Mouse (Mus musculus) cerebellum, adult 2 months (tissue): ENCODE data around the gene Gm21858. TPM values are rescaled to one million over a fixed set of nuclear protein-coding genes. Genes with fewer than 3 reads are reported as not detected.
"Not testable (repeated sequence)": the region's sequence is repeated elsewhere in the genome, so short reads cannot be mapped to it uniquely, and the experiment has no call there.

ENCODE experiments used
- DNase-seq, 2 experiments: peaks; one replicate each; pipeline ENCODE4 v3.0.0; 2021
- H3K27ac ChIP-seq: fragments of 200-500 bp; 2 replicates; pipeline ENCODE4 v1.5.1; 2012; ENCODE audit warnings: low read length, control low read depth, inconsistent platforms; ENCODE audit not compliant: insufficient read depth
- H3K27me3 ChIP-seq: fragments of 200-500 bp; 2 replicates; pipeline ENCODE4 v1.6.1; 2012; ENCODE audit warnings: inconsistent platforms, mild to moderate bottlenecking, low read length, moderate library complexity; ENCODE audit not compliant: control insufficient read depth, insufficient read depth
- H3K4me1 ChIP-seq: fragments of 200-500 bp; 2 replicates; pipeline ENCODE4 v1.6.1; 2011; ENCODE audit warnings: low read length; ENCODE audit not compliant: control insufficient read depth, insufficient read depth
- H3K4me3 ChIP-seq: fragments of 200-500 bp; replicated peaks from 2 replicates; pipeline ENCODE3; 2011; ENCODE audit warnings: mild to moderate bottlenecking, low read depth, low read length, control low read depth; ENCODE audit not compliant: insufficient read depth
- WGBS: fragments of 180-500 bp; shearing (Covaris S2); methylation state at CpG from one replicate; pipeline ENCODE4 v1.1.7; 2018; 5-methylcytosine and 5-hydroxymethylcytosine counted together
- polyA plus RNA-seq: library from polyadenylated mRNA; depleted of rRNA; stranded (reverse); fragments of >200 nt; gene quantifications from 2 replicates; pipeline ENCODE4 v1.2.3, GENCODE M21; 2012; rRNA removed

The Gm21858 gene
- not detected in 2 replicates for polyA plus RNA-seq

- WGBS = no CpG with 5 or more reads among the region's 6 CpGs
- not testable (repeated sequence) for H3K4me3 ChIP-seq, H3K27me3 ChIP-seq, H3K27ac ChIP-seq, DNase-seq, H3K4me1 ChIP-seq
Observed at GRCm38 (mm10) chrY:55731456-55731855, at the start of gene Gm21858. Gene Gm21858, plus strand, starts transcription at chrY:55731756.
